Mouse (Mus musculus) right cerebral cortex, adult 2 months (tissue): ENCODE data around the gene Fam240b.

Experiments
- DNase-seq, 2 experiments: peaks; one replicate each; pipeline ENCODE4 v3.0.0; 2021 to 2022; ENCODE audit warnings: low spot score in 2 of 2

Fam240b gene

DNA sequence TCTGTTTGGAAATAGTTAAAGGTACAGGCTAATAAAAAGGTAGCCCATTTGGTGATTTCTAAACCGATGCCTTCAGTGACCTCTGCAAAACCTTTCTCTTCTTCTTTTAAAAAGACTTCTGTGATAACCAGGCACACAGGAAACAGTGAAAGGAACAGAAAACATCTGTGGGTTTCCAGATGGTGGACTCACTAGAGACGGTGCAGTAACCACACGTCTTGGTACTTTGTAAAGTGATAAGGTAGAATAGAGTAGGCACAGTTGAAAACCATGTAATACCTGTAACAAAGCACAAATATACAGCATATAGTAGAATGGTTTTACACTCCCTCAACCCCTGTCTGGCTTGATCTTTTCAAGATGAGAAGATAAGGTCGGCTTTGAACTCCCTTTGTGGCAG, 57.0 kb downstream of the Fam240b start:
- DNase-seq: no peak

DNA sequence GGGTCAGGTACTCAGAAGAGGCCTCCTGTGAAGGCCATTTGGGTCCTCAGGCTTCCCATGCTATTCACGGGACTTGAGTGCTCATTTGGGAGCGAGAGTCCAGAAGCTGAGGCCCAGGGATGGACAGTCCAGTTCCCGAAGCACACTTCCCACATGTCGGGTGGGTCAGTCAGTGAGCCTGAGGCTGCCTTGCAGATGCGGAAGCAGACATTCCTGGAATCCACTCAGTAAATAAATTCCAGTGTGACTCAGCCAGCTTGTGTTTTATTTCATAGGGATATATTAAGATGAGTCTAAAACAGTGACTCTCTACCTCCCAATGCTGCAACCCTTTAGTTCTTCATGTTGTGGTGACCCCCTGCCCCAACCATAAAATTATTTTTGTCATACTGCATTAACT, 58.1 kb downstream of the Fam240b start:
- no peak for DNase-seq

DNA sequence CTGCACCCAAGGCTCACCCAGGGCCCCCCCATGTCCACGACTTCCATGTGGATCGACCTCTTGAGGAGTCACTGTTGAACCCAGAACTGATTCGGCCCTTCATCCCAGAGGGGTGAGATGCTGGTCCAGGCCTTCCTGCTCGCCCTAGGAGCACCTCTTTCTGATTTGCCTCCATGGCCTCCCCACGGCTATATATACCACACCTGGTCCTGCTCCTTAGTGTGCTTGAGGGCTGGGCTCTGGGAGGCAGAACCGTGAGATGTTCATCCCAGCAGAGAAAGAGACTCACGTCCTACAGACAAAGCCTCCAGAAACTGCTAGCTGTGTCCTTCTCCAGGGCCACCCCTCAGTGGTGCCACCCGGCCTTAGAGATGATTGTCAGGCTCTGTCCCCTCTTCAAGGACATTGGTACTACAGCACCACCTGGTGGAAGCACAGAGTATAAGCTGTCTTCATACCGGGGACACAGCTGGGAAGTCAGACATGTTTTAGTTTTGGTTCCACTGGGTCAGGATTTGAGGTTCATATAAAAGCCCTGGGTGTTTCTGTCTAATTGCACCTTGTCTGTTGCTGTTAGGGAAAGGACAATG, 58.6 kb downstream of the Fam240b start:
- peak; percentile 68 to 78 for DNase-seq

DNA sequence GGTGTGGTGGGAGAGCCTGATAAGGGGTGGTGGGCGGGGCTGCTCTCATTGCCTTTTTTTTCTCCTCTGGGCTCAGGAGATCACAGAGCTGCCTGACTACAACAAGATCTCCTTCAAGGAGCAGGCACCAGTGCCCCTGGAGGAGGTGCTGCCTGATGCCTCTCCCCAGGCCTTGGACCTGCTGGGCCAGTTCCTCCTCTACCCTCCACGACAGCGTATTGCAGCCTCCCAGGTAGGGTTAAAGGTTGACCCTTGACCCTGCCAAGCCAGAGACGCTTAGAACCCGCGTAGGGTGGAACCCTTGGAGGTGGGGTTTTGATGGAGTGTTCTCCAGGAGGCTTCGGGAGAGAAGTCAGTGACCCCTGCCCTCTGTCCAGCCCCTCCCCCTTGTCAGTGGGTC, 59.8 kb downstream of the Fam240b start:
- no peak for DNase-seq

DNA sequence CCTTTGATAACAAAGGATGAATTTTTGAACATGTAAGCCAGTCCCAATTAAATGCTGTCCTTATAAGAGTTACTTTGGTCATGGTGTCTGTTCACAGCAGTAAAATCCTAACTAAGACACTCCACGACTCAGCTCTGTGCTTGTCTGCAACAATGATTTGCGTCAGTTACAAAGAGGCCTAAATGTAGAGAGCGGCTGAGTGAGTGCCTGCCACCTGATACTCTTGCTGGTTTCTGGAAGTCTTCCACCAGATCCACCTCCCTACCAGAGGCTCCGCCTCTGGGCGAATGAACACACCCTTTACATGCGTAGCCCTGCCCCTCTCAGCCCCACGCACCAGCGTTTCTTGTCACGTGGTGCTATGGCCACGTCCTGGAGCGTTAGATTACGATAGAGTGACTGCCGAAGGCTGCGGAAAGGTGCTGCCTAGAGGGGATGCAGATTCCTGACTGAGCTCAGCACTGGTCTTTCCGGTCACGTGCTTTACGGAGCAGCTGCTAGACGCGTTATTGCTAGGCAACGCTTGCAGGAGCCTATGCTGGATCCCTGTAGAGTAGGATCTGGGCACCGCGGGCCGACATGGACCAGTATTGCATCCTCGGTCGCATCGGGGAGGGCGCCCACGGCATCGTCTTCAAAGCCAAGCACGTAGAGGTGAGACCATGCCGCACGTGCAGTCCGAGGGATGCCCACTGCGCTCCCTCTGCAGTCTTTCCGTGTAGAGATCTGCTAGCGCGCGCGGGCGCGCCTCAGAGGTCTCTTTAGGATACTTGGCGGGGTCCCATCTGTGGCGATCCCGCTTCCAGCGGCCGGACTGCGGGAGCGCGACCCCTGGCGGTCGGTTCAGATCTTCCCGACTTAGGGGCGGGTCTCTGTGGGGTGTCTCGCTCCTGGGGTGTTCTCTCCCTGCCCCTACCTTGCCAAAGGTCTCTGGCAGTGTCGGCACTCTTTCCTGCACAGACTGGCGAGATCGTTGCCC, 65.3 kb downstream of the Fam240b start, which contains the start of gene Cdk20:
Cdk20 (plus strand) TSS at position 298 of the 979 bp plus-strand sequence.
- peak; percentile 94 for DNase-seq
